Mouse (Mus musculus): Measurements from ENCODE around the gene Gm7970.
"Not testable (repeated sequence)": the region's sequence is repeated elsewhere in the genome, so short reads cannot be mapped to it uniquely, and the experiment has no call there.

Gm7970 gene

GRCm38 (mm10) chr14:41555483-41555882, at the start of gene Gm7970:
Gene Gm7970, minus strand, starts transcription at chr14:41555583.
- DNase-seq: not testable (repeated sequence)

GRCm38 (mm10) chr14:41600935-41601334, 45.6 kb upstream of the Gm7970 start:
- not testable (repeated sequence) for DNase-seq

- DNase-seq: not testable (repeated sequence)
Observed at GRCm38 (mm10) chr14:41586346-41586745, 31.0 kb upstream of the Gm7970 start.

- DNase-seq: not testable (repeated sequence)
Observed at GRCm38 (mm10) chr14:41572911-41573310, 17.5 kb upstream of the Gm7970 start, which contains the start of gene 1700049E17Rik2. Gene 1700049E17Rik2, plus strand, starts transcription at chr14:41573211.

GRCm38 (mm10) chr14:41524695-41525094, 30.7 kb downstream of the Gm7970 start:
- DNase-seq: not testable (repeated sequence)

GRCm38 (mm10) chr14:41520683-41521082, 34.7 kb downstream of the Gm7970 start:
- not testable (repeated sequence) for DNase-seq

Data from thymus, postnatal 4 days (tissue).